Mouse (Mus musculus): ENCODE results near the gene Gmds. TPM values are rescaled to one million over a fixed set of nuclear protein-coding genes. Genes with fewer than 3 reads are reported as not detected.
A peak's percentile ranks its signal among the peaks of the same experiment; 100 is the strongest.

Gmds gene
- total RNA-seq, 1 experiment = 7.3 TPM

DNA sequence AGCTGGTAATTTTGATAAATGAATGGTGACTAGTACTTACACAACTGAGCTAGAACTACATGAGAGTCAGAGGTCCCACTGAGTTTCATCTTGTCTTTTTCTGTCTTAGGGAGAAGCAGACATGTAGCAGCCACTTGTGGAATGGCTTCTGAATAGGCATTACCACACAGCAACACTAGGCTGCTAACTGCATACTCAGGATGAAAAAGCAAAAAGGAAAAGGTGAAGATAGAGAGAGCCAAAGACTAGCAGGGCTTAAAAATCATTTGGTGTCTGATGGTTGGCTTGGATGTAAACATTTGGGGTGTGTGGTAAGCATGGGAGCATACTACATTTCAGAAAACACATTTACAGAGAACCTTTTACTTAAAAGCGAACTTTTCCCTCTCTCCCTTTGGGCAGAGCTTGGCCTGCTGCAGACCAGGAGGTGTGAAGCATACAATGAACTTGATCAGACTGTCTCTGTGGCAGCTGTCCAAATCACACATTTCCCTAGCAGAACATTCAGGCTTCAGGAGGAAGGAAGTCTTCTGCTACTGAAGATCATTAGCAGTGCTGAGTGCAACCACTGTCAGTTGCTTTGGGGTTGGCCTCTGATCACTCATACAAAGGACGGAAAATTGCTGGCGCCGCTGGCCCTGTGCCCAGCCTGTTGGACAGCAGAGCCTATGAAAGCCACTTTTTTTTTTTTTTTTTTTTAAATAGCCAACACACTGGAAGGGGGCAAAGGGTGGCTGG lies 319.9 kb downstream of the Gmds start:
- DNase-seq (ENCODE audit: low read depth, low spot score) = no peak
- Histone ChIP-seq H3K4me1 (ENCODE audit: control insufficient read depth in 2 of 2, insufficient read depth in 2 of 2, low read length in 2 of 2, poor library complexity in 1 of 2) (no peaks in the 10 kb centered on the region), H3K9ac (ENCODE audit: insufficient read depth, low read depth, low read length, poor library complexity, severe bottlenecking) (no peak overlapping the region), H3K27ac (ENCODE audit: insufficient read depth, low read depth, low read length, poor library complexity, severe bottlenecking) (no peak overlapping the region), H3K9me3 (ENCODE audit: control insufficient read depth, insufficient read depth, low read depth, low read length) (no peaks in the 10 kb centered on the region), H3K4me3 (ENCODE audit: insufficient read depth in 1 of 2, low read depth in 1 of 2, low read length in 2 of 2, poor library complexity in 1 of 2, severe bottlenecking in 1 of 2) (no peak overlapping the region), H3K36me3 (ENCODE audit: control insufficient read depth, insufficient read depth, low read length, poor library complexity, severe bottlenecking) (no peaks in the 10 kb centered on the region)
- TF ChIP-seq CHD2 (IDR thresholded peaks at IDR 0.05; ENCODE audit: low read depth, low read length) = no peak
- no peak for TF ChIP-seq ZC3H11A (IDR thresholded peaks at IDR 0.05; ENCODE audit: borderline replicate concordance, low read depth, low read length)
- TF ChIP-seq MAFK (IDR thresholded peaks at IDR 0.05; ENCODE audit: insufficient read depth, low read depth, low read length) = no peak
- TF ChIP-seq HCFC1 (IDR thresholded peaks at IDR 0.05; ENCODE audit: borderline replicate concordance, insufficient read depth, low read length) = no peak
- no peak for TF ChIP-seq ZNF384 (IDR thresholded peaks at IDR 0.05; ENCODE audit: low read depth, low read length)
- in situ Hi-C loops (cut with MboI; ENCODE audit: low sequenced_read_pairs in 2 of 2, unreplicated experiment in 2 of 2) = no loop called here

DNA sequence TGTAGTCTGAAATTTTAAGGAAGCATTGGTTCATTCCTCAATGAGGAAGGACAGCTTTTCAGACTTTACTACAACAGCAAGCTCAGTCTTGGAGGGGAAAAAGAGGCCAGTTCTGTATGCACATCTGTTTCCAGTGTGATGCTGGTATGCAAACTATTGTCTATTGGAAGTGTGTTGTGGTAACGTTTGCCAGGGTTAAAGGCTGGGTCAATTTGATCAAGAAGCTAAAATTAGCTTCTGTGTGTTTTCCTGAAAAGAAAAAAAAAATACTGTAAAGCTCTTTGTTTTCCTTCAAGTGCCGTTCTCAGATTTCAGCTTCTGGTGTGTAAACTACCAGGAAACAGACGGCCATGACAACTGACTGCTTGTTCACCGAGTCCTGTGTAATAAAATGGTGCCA lies 329.7 kb downstream of the Gmds start:
- Histone ChIP-seq H3K4me3 (ENCODE audit: insufficient read depth in 1 of 2, low read depth in 1 of 2, low read length in 2 of 2, poor library complexity in 1 of 2, severe bottlenecking in 1 of 2) (no peak overlapping the region), H3K9ac (ENCODE audit: insufficient read depth, low read depth, low read length, poor library complexity, severe bottlenecking) (no peak overlapping the region), H3K27ac (ENCODE audit: insufficient read depth, low read depth, low read length, poor library complexity, severe bottlenecking) (no peak overlapping the region), H3K36me3 (ENCODE audit: control insufficient read depth, insufficient read depth, low read length, poor library complexity, severe bottlenecking) (no peaks in the 10 kb centered on the region), H3K9me3 (ENCODE audit: control insufficient read depth, insufficient read depth, low read depth, low read length) (no peaks in the 10 kb centered on the region), H3K4me1 (ENCODE audit: control insufficient read depth in 2 of 2, insufficient read depth in 2 of 2, low read length in 2 of 2, poor library complexity in 1 of 2) (no peaks in the 10 kb centered on the region)
- in situ Hi-C loops (cut with MboI; ENCODE audit: low sequenced_read_pairs in 2 of 2, unreplicated experiment in 2 of 2) = no loop called here
- TF ChIP-seq MAFK (IDR thresholded peaks at IDR 0.05; ENCODE audit: insufficient read depth, low read depth, low read length) = no peak
- TF ChIP-seq HCFC1 (IDR thresholded peaks at IDR 0.05; ENCODE audit: borderline replicate concordance, insufficient read depth, low read length) = no peak
- TF ChIP-seq ZNF384 (IDR thresholded peaks at IDR 0.05; ENCODE audit: low read depth, low read length) = peak; percentile 57; the same call in 1 of the 2 replicates
- no peak for TF ChIP-seq ZC3H11A (IDR thresholded peaks at IDR 0.05; ENCODE audit: borderline replicate concordance, low read depth, low read length)
- TF ChIP-seq CHD2 (IDR thresholded peaks at IDR 0.05; ENCODE audit: low read depth, low read length) = no peak
- DNase-seq (ENCODE audit: low read depth, low spot score) = no peak

DNA sequence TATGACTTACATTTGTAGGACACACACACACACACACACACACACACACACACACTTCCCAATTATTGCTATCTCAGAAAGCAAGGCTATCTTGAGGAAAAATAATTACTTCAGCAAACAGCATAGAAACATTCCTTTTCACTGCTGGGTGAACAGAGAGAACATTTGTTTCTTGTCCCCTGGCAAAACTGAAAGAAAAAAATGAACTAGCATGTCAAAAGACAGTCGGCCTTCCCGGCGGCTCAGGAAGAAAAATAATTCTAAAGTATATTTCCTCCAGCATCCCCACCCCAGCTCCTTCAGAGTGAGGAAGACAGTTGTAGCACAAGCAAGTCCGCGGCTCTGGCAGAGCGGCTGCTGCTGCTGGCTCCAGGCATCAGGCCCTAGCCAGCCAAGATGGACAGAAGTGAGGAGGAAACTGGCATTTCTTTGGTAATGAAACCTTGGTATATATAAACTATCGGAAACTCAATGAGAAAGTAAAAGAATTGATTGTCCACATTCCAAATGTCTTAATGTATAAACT lies 330.4 kb downstream of the Gmds start:
- H3K36me3 ChIP-seq (ENCODE audit: control insufficient read depth, insufficient read depth, low read length, poor library complexity, severe bottlenecking) = no peaks in the 10 kb centered on the region
- no peak for DNase-seq (ENCODE audit: low read depth, low spot score)
- no peaks in the 10 kb centered on the region for H3K4me1 ChIP-seq (ENCODE audit: control insufficient read depth in 2 of 2, insufficient read depth in 2 of 2, low read length in 2 of 2, poor library complexity in 1 of 2)
- no peak overlapping the region for H3K9ac ChIP-seq (ENCODE audit: insufficient read depth, low read depth, low read length, poor library complexity, severe bottlenecking)
- in situ Hi-C loops (cut with MboI; ENCODE audit: low sequenced_read_pairs in 2 of 2, unreplicated experiment in 2 of 2) = no loop called here
- H3K27ac ChIP-seq (ENCODE audit: insufficient read depth, low read depth, low read length, poor library complexity, severe bottlenecking) = no peak overlapping the region
- TF ChIP-seq ZNF384 (IDR thresholded peaks at IDR 0.05; ENCODE audit: low read depth, low read length) (no peak), ZC3H11A (IDR thresholded peaks at IDR 0.05; ENCODE audit: borderline replicate concordance, low read depth, low read length) (no peak)
- no peak overlapping the region for H3K4me3 ChIP-seq (ENCODE audit: insufficient read depth in 1 of 2, low read depth in 1 of 2, low read length in 2 of 2, poor library complexity in 1 of 2, severe bottlenecking in 1 of 2)
- no peaks in the 10 kb centered on the region for H3K9me3 ChIP-seq (ENCODE audit: control insufficient read depth, insufficient read depth, low read depth, low read length)

- no peaks in the 10 kb centered on the region for H3K36me3 ChIP-seq (ENCODE audit: control insufficient read depth, insufficient read depth, low read length, poor library complexity, severe bottlenecking)
- TF ChIP-seq MAFK (IDR thresholded peaks at IDR 0.05; ENCODE audit: insufficient read depth, low read depth, low read length) = no peak
- no peak for TF ChIP-seq HCFC1 (IDR thresholded peaks at IDR 0.05; ENCODE audit: borderline replicate concordance, insufficient read depth, low read length)
- no peak for TF ChIP-seq ZC3H11A (IDR thresholded peaks at IDR 0.05; ENCODE audit: borderline replicate concordance, low read depth, low read length)
- no peak for TF ChIP-seq ZNF384 (IDR thresholded peaks at IDR 0.05; ENCODE audit: low read depth, low read length)
- TF ChIP-seq CHD2 (IDR thresholded peaks at IDR 0.05; ENCODE audit: low read depth, low read length) = no peak
- in situ Hi-C loops (cut with MboI; ENCODE audit: low sequenced_read_pairs in 2 of 2, unreplicated experiment in 2 of 2) = no loop called here
- H3K27ac ChIP-seq (ENCODE audit: insufficient read depth, low read depth, low read length, poor library complexity, severe bottlenecking) = no peak overlapping the region
- no peaks in the 10 kb centered on the region for H3K4me1 ChIP-seq (ENCODE audit: control insufficient read depth in 2 of 2, insufficient read depth in 2 of 2, low read length in 2 of 2, poor library complexity in 1 of 2)
- DNase-seq (ENCODE audit: low read depth, low spot score) = no peak
- H3K9me3 ChIP-seq (ENCODE audit: control insufficient read depth, insufficient read depth, low read depth, low read length) = no peaks in the 10 kb centered on the region
- H3K4me3 ChIP-seq (ENCODE audit: insufficient read depth in 1 of 2, low read depth in 1 of 2, low read length in 2 of 2, poor library complexity in 1 of 2, severe bottlenecking in 1 of 2) = no peak overlapping the region
- H3K9ac ChIP-seq (ENCODE audit: insufficient read depth, low read depth, low read length, poor library complexity, severe bottlenecking) = no peak overlapping the region
Observed at GRCm38 (mm10) chr13:31993391-31993790, 345.1 kb downstream of the Gmds start.

Data from ES-E14 (cell line).